Mouse (Mus musculus) heart, embryonic 11.5 days (tissue): ENCODE measurements around the gene Pde10a. TPM values are rescaled to one million over a fixed set of nuclear protein-coding genes. Genes with fewer than 3 reads are reported as not detected.

Source experiments
- ATAC-seq: fragments of 200-750 bp; cut with Nextera tagmentation; replicated peaks from 2 replicates; pipeline ENCODE4 v1.8.0; 2017; ENCODE audit warnings: moderate library complexity; ENCODE audit not compliant: insufficient number of reproducible peaks, low FRiP score, low TSS enrichment
- H3K27ac ChIP-seq: fragments of 300-500 bp; sonication (generic); 2 replicates; pipeline ENCODE4 v1.5.1; 2014; ENCODE audit warnings: mild to moderate bottlenecking, low read depth, low read length
- H3K27me3 ChIP-seq: fragments of 300-500 bp; sonication (generic); 2 replicates; pipeline ENCODE4 v1.6.1; 2014; ENCODE audit warnings: mild to moderate bottlenecking, low read length, mixed read lengths; ENCODE audit not compliant: control insufficient read depth, insufficient read depth
- H3K36me3 ChIP-seq: fragments of 300-500 bp; sonication (generic); 2 replicates; pipeline ENCODE4 v1.6.1; 2014; ENCODE audit warnings: mild to moderate bottlenecking, low read length, moderate library complexity, mixed read lengths; ENCODE audit not compliant: control insufficient read depth, insufficient read depth
- H3K4me1 ChIP-seq: fragments of 300-500 bp; sonication (generic); 2 replicates; pipeline ENCODE4 v1.6.1; 2014; ENCODE audit warnings: low read length; ENCODE audit not compliant: control insufficient read depth, insufficient read depth
- H3K4me2 ChIP-seq: fragments of 300-500 bp; sonication (generic); 2 replicates; pipeline ENCODE4 v1.6.1; 2014; ENCODE audit warnings: mild to moderate bottlenecking, moderate library complexity
- H3K4me3 ChIP-seq: fragments of 300-500 bp; sonication (generic); 2 replicates; pipeline ENCODE4 v1.5.1; 2014; ENCODE audit warnings: low read depth, low read length
- H3K9ac ChIP-seq: fragments of 300-500 bp; sonication (generic); 2 replicates; pipeline ENCODE4 v1.6.1; 2014; ENCODE audit warnings: mild to moderate bottlenecking, low read depth, low read length, moderate library complexity
- H3K9me3 ChIP-seq: fragments of 300-500 bp; sonication (generic); replicated peaks from 2 replicates; pipeline ENCODE4 v1.6.1; 2016; ENCODE audit warnings: low read length; ENCODE audit not compliant: control insufficient read depth
- WGBS: fragments of 180-500 bp; shearing (Covaris S2); extraction: QIAGEN DNeasy Blood & Tissue Kit; methylation state at CpG from one replicate; pipeline ENCODE4 v1.1.7; 2014; ENCODE audit not compliant: insufficient replicate concordance; 5-methylcytosine and 5-hydroxymethylcytosine counted together
- polyA plus RNA-seq: library from polyadenylated mRNA; unstranded; fragments of >200 nt; fragmentation: Nextera tagmentation; extraction: Ambion mirVana; gene quantifications from 2 replicates; pipeline ENCODE4 v1.2.1, GENCODE M21; 2014

The Pde10a gene
- polyA plus RNA-seq, 1 experiment from 2014 or later = 4.1 TPM

GRCm38 (mm10) chr17:8838252-8838651, 313.1 kb downstream of the Pde10a start:
- Histone ChIP-seq H3K9ac (no peak overlapping the region), H3K4me1 (no peaks in the 10 kb centered on the region; the same call in 1 of the 2 replicates), H3K27ac (no peak overlapping the region), H3K4me3 (no peak overlapping the region), H3K9me3 (no peaks in the 10 kb centered on the region), H3K36me3 (no peaks in the 10 kb centered on the region), H3K27me3 (no peaks in the 10 kb centered on the region), H3K4me2 (no peak overlapping the region)
- 43% methylated on average over 8 of the region's 8 CpGs for WGBS
- ATAC-seq = no peak

DNA sequence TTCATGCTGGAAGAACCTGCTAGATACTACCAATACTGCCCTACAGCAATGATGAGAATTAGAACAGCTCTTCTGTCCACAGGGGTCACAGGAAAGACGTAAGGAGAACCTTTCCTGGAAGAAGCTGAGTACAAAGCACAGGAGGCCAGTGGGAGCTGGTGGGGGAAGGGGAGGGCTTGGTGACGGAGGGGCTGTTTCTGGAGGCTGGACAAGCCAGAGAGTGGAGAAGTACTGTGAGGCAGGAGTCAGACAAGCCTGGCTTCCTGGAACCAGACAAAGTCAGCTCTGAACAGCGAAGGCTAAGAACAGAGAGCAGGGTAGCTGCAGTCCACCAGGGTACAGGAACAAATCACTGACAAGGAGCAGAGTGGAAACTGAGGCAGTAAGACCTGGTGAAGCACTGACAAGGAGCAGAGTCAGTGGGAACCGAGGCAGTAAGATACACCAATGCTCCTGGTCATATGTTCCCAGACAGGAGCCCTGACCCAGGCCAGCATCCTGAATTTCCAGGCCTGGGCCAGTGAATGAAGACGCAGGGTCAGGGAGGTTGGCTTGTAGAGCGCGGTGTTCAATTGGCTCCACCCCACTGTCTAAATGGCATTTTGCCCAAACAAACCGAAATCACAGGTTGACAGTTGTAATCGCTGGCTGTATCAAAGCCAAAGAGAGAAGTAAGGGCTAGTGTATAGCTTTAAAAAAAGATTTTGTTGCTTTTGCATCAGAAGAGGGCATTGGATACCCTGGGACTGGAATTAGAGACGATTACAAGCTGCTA, 314.3 kb downstream of the Pde10a start:
- no peaks in the 10 kb centered on the region; the same call in 1 of the 2 replicates for H3K4me1 ChIP-seq

DNA sequence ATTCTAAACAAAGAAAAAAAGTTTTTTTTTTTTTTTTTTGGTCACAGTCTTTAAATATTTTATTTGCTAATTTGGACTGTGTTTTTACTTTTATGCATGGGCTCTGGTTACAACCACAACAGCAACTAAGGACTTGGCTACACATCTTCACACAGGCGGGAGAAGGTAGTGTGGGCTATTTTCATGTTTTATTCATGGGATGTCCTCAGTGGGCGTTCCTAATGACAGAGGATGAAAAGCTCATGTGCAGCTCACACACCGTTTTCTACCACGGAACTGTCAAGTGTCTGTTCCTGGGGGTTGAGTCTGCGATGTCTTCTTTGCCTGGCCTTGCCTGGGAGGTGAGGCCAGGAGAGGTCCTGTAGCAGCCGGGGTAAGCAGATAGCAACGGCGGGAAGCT, 315.9 kb downstream of the Pde10a start:
- no peak for ATAC-seq
- WGBS = 73% methylated on average over 8 of the region's 8 CpGs
- peaks cover 3% of the 10 kb centered on the region; the same call in 1 of the 2 replicates for H3K27me3 ChIP-seq

More for the DNA sequence above, 314.3 kb downstream of the Pde10a start:
- H3K27ac ChIP-seq = no peak overlapping the region
- 70% methylated on average over 10 of the region's 10 CpGs for WGBS
- H3K27me3 ChIP-seq = no peaks in the 10 kb centered on the region
- no peaks in the 10 kb centered on the region for H3K36me3 ChIP-seq
- ATAC-seq = 0 out of 2 replicates have a peak, but pooled peaks have one; percentile 26
- H3K4me2 ChIP-seq = no peak overlapping the region
- H3K4me3 ChIP-seq = no peak overlapping the region
- no peak overlapping the region for H3K9ac ChIP-seq
- no peaks in the 10 kb centered on the region for H3K9me3 ChIP-seq

DNA sequence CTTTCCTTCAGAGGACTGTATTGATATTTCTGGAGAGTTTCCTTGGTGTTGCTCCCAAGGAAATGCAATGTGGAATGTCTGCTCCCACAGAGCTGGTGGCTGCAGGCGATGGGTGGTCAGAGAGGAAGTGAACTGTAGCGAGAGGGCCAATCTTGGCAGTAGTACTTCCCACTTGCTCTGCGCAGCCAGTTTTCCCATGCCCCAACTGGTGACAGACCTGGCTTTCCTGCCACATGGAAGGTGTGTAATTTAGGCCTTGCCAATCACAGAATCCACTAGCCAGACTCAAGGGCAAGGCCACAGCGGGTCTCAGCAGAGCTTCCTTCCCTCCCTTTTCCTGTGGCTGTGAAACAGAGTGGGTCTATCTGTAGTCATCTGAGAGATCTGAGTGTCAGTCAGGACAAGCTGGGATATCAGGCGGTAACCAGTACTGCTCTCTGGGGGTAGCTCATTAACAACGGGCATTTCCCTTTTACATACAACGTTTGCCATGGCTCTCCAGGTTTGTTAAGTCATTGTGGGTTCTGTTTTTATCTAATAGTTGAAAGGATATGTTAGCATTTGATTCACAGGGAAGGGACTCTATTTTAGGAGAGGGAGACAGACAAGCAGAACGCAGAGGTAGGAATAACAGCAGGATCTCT, 316.8 kb downstream of the Pde10a start:
- no peak overlapping the region for H3K9ac ChIP-seq
- H3K27ac ChIP-seq = no peak overlapping the region
- no peak for ATAC-seq
- H3K9me3 ChIP-seq = no peaks in the 10 kb centered on the region
- no peak overlapping the region for H3K4me2 ChIP-seq
- peaks cover 3% of the 10 kb centered on the region; the same call in 1 of the 2 replicates for H3K27me3 ChIP-seq
- no peaks in the 10 kb centered on the region for H3K36me3 ChIP-seq
- no peak overlapping the region for H3K4me3 ChIP-seq
- H3K4me1 ChIP-seq = no peaks in the 10 kb centered on the region; the same call in 1 of the 2 replicates
- WGBS = 74% methylated on average over 8 of the region's 8 CpGs

More for the DNA sequence above, 315.9 kb downstream of the Pde10a start:
- no peaks in the 10 kb centered on the region for H3K9me3 ChIP-seq
- no peaks in the 10 kb centered on the region; the same call in 1 of the 2 replicates for H3K4me1 ChIP-seq
- H3K4me2 ChIP-seq = no peak overlapping the region
- no peak overlapping the region for H3K27ac ChIP-seq
- no peak overlapping the region for H3K9ac ChIP-seq
- H3K36me3 ChIP-seq = no peaks in the 10 kb centered on the region
- H3K4me3 ChIP-seq = no peak overlapping the region

- ATAC-seq = no peak
- Histone ChIP-seq H3K27me3 (peaks cover 3% of the 10 kb centered on the region), H3K9me3 (no peaks in the 10 kb centered on the region), H3K27ac (no peak overlapping the region), H3K4me3 (no peak overlapping the region), H3K9ac (no peak overlapping the region), H3K4me2 (no peak overlapping the region), H3K36me3 (no peaks in the 10 kb centered on the region), H3K4me1 (no peaks in the 10 kb centered on the region; the same call in 1 of the 2 replicates)
- WGBS = 62% methylated on average over 4 of the region's 4 CpGs
These were observed 317.5 kb downstream of the Pde10a start for GRCm38 (mm10) chr17:8842662-8843061.

- Histone ChIP-seq H3K9me3 (no peaks in the 10 kb centered on the region), H3K4me2 (no peak overlapping the region), H3K9ac (no peak overlapping the region), H3K27me3 (peaks cover 3% of the 10 kb centered on the region), H3K27ac (no peak overlapping the region), H3K36me3 (no peaks in the 10 kb centered on the region), H3K4me3 (no peak overlapping the region), H3K4me1 (no peaks in the 10 kb centered on the region; the same call in 1 of the 2 replicates)
- ATAC-seq = no peak
- WGBS = 81% methylated on average over 7 of the region's 7 CpGs
These were observed 318.8 kb downstream of the Pde10a start for GRCm38 (mm10) chr17:8843941-8844340.

- no peak overlapping the region for H3K27ac ChIP-seq
- H3K9me3 ChIP-seq = no peaks in the 10 kb centered on the region
- peaks cover 7% of the 10 kb centered on the region for H3K27me3 ChIP-seq
- no peak overlapping the region for H3K4me3 ChIP-seq
- no peak overlapping the region for H3K9ac ChIP-seq
- WGBS = 63% methylated on average over 6 of the region's 6 CpGs
- H3K36me3 ChIP-seq = no peaks in the 10 kb centered on the region
- H3K4me2 ChIP-seq = no peak overlapping the region
- no peaks in the 10 kb centered on the region; the same call in 1 of the 2 replicates for H3K4me1 ChIP-seq
- no peak for ATAC-seq
These were observed 321.3 kb downstream of the Pde10a start for GRCm38 (mm10) chr17:8846506-8846905.

DNA sequence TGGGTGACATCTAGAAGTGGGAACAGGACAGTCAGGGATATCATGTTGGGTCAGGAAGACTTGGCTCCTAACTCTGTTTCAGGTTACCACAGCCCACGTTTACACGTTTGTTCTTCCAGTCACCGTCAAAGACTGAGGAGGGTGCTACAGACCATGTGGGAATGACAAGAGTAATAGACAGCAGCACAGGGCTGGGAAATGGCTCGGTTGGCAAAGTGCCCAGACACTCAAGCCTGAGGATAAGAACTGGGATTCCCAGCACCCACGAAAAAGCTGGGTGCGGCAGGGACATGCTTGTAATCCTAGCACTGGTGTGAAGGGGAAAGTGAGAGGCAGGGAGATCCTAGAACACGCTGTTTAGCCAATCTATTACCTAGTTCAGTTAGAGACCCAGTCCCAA, 322.4 kb downstream of the Pde10a start:
- no peaks in the 10 kb centered on the region for H3K36me3 ChIP-seq
- peaks cover 7% of the 10 kb centered on the region for H3K27me3 ChIP-seq
- ATAC-seq = no peak
- WGBS = 51% methylated on average over 7 of the region's 7 CpGs
- H3K4me3 ChIP-seq = no peak overlapping the region
- H3K27ac ChIP-seq = no peak overlapping the region
- no peak overlapping the region for H3K9ac ChIP-seq
- H3K9me3 ChIP-seq = no peaks in the 10 kb centered on the region
- H3K4me2 ChIP-seq = no peak overlapping the region
- H3K4me1 ChIP-seq = no peaks in the 10 kb centered on the region; the same call in 1 of the 2 replicates
